Mouse (Mus musculus): ENCODE measurements around the gene Hivep3.

Hivep3 gene

GRCm38 (mm10) chr4:119816620-119817356 is 83.2 kb downstream of the Hivep3 start:
- peak; percentile 54 to 70 for DNase-seq

GRCm38 (mm10) chr4:119825956-119826355 is 92.4 kb downstream of the Hivep3 start:
- no peak for DNase-seq

- DNase-seq, result no peak
Measured at GRCm38 (mm10) chr4:119828386-119828785, 94.8 kb downstream of the Hivep3 start.

- no peak for DNase-seq
Measured at GRCm38 (mm10) chr4:119828996-119829395, 95.4 kb downstream of the Hivep3 start.

DNA sequence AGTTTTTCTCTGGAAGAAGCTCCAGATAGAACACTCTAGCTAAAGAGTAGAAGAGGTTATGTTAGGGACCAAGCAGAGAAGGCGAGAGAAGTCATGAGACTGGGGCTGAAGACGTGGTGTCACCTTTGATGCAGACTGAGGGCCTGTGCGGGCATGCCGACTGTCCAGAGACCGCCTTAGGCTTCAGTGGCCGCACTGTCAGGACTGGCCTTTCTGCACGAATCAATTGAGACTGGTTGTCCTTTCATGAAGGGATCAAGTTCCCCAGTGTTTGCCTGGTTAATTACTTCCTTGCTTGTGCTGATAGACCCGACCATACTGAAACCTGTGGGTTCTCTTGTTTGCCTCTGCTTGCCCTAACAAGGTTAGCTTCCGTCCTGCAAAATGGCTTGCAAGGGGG is 99.7 kb downstream of the Hivep3 start:
- no peak for DNase-seq

GRCm38 (mm10) chr4:119833884-119834283 is 100.3 kb downstream of the Hivep3 start:
- no peak for DNase-seq

DNA sequence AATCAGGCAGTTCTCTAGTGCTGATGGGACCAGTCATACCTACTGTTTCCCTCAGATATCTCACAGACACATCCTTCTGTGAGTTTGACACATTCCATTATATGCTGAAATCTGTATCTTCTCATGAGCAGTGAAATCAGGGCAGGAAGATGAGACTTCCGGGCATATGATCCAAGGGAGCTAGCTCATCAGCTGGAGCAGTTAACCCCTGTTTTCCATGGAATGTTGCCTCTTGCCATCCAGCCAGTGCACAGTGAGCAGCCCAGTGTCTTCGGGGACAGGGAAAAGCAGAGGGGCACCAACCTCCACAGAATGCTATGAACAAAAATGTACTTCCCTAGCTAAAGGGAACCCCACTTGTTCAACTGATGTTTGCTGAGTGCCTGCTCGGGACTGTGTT is 102.6 kb downstream of the Hivep3 start:
- DNase-seq, result no peak

DNA sequence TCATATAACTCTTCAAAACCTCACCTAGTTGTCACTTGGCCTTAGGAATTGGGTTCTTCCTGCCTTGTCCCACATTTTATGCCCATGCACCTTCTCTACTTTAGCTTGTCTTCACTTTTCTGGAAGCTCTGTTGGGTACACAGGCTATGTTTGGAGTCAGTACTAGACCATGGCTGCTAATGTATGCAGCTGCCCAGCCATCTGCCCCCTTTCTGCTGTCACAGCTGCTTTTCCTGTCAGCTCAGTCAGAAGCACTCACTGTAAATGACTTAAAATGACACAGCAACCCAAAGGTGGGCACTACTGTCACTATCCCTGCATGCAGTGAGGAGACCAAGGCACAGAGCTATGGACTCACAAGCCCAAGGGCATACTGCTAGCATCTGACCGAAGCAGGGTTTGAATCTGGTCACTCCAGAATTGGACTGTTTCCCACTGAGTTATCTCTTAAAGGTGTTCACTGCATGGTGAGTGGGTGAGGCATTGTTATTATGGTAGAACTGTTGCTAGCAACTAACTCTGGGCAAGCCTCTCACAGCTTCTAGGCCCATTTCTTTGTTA is 104.0 kb downstream of the Hivep3 start:
- DNase-seq, result no peak

- DNase-seq, result no peak
Measured at GRCm38 (mm10) chr4:119838308-119838707, 104.7 kb downstream of the Hivep3 start.

- peak in 1 of 2 experiments; percentile 31 for DNase-seq
Measured at GRCm38 (mm10) chr4:119843294-119843693, 109.7 kb downstream of the Hivep3 start.

- DNase-seq, result peak; percentile 45 to 67
Measured at GRCm38 (mm10) chr4:119844267-119844666, 110.7 kb downstream of the Hivep3 start.

- DNase-seq, result no peak
Measured at GRCm38 (mm10) chr4:119845596-119846161, 112.1 kb downstream of the Hivep3 start.

DNA sequence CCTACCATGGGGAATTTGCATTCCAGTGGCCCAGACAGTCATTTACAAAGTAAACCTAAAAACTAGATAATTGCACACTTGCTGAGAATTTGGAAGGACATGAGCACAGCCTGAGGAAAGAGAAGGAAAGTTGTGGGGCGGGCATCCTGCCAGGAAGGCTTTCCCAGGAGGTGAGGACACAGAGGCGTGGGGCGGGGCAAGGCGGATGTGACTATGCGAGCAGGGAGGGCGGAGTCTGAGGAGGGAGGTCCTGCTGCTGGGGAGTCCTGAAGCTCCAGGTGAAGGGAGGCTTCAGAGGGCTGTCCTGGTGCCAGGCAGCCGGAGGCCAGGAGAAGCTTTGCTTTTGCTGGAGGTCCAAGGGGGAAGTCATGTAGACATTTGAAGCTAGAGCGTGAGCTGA is 118.9 kb downstream of the Hivep3 start:
- DNase-seq, result peak; percentile 84 to 91

GRCm38 (mm10) chr4:119854307-119855144 is 120.9 kb downstream of the Hivep3 start:
- no peak for DNase-seq

DNA sequence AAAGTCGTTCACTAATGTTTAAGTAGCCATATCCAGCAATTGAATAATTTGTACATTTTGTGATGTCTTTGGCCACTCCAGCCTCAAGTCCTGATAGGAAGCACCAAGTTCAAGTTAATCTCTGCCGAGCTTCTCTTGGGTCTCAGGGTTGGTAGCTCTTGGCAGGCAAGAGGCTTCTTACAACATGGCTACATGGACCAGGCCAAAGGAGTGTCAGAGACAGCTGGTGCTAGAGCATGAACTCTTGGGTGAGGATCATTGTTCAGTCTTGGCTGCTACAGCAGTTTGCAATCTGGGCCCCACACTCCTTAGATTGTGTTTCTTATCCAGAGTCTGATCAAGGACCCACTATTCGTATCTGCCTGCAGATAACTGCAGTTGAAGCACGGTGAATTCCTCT is 125.9 kb downstream of the Hivep3 start:
- DNase-seq, result peak; percentile 18 to 34

DNA sequence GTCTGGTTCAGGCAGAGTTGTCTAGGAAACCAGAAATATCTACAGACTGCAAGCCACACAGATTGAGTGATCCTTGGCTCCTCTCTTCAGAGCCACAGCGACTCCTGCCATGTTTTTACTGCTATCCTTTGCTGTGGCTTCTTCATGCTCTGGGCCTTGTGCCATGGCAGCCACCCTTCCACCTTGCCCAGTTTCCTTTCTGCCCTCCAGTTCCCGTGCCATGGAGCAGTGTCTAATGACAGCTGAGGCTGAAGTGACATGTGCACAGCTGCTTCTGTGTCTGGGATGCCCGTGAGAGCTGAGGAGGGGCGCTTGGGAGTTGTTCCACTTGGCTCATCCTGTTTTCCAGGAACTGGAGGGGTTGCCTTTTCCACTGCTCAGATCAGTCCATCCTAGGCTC is 127.4 kb downstream of the Hivep3 start:
- no peak for DNase-seq

GRCm38 (mm10) chr4:119865827-119866455 is 132.4 kb downstream of the Hivep3 start:
- no peak for DNase-seq

DNA sequence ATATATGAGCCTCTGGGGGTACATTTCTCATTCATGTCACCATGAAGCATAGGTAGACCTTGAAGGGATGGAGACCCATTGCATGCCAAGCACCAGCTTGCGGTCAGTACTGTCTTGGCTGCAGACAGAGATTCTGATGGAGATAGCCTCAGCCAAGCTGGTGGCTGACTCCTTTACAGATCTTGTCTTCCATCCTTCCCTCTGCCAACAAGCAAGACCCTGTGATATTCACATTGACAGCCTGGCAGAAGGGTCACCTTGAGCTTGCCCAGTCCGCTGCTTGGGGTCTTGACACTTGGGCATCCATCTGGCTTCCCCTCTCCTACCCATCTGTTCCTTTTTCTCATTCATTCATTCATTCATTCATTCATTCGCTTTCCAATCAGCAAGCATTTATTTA is 133.5 kb downstream of the Hivep3 start:
- no peak for DNase-seq

- peak in 1 of 2 experiments; percentile 21 for DNase-seq
Measured at GRCm38 (mm10) chr4:119870411-119870810, 136.8 kb downstream of the Hivep3 start.

- DNase-seq, result no peak
Measured at GRCm38 (mm10) chr4:119871441-119871840, 137.9 kb downstream of the Hivep3 start.

DNA sequence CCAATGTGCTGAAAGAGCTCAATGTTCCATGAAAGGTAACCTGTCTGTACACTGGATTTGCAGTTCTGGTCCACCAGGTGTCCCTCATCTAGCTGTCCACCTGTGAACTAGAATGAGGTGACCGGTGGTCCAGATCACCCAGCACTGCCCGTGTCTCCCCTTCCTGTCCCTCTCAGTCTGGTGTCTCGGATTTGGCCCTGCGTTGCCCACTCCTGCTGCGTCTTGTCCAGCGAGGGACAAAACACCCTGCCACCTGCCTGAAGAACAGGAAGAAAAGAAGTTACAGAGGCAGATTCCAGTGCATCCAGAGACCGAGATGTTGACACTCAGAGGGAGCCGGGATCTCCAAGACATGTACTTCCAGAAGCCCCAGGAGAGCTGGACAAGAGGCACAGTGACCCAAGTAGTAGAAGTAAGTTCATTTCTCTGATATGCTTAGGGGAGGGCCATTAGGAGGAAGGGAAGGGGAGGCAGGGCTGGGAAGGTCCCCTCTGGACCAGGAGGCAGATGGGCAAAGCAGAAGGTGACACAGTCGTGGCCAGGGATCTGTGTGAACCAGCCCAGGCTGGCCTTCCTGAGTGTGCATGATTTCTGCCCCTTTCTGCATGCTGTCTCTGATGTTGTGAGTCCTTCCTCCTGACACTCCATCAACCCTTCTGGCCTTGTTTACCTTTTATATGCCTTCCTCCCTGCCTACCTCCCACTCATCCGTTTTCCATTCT is 138.4 kb downstream of the Hivep3 start:
- DNase-seq, result no peak

DNA sequence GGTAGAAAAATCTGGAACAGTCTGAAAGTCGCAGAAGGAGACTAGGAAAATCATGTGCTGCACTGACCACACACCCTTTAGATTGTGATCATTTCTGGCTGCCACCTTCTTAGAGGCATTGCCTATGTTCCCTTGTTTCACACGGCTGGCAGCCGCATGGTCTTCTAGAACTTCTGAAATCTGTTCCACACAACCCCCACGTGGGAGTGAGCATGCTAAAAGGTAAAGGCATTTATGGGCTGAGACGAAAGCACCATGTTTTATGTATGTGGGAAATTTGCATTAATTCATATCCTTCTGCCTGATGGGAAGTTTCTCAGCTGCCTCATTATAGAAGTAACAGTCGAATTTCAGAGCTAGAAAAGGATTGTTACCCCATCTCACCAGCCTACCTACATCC is 140.4 kb downstream of the Hivep3 start:
- no peak for DNase-seq

All from lung, adult 18-20 months (tissue).